Mouse (Mus musculus): ENCODE measurements at regions not wholly inside any gene's neighbourhood (a gene's known extent, or its start where the extent isn't known, plus 50 kb on each side); places are given as distances from the start of the nearest gene placed in this dataset.
"Not testable (repeated sequence)": the region's sequence is repeated elsewhere in the genome, so short reads cannot be mapped to it uniquely, and the experiment has no call there.

DNA sequence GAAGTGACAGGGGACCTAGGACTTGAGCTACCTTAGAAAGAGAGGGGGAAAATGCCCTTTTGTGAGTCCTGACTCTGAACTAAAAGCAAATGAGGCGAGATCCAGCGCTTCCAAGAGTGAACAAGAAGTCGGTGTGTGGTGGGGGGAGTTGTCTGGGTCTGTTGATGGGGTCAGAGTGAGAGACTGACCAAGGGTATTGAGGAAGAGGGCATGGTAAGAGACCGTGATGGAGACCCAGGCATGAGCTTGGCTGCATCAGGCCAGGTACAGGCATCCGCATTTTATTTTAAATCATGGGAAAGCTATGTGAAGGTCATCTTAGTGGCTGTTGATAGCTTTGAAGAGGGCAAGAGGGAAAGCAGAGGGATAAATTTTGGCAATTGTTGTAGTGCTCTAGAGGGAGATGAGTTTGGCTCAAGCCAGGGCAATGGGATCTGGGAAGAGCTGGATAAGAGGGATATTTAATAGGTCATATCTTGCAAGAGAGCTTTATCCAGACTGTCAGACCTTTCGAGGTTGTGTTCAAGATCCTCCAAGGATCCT is 94.7 kb upstream of the Slc38a2 start:
- no peak for ATAC-seq (replicated peaks in 1 of 2; ENCODE audit: insufficient read depth in 1 of 2, low FRiP score in 2 of 2, low TSS enrichment in 1 of 2, low read depth in 1 of 2, poor library complexity in 2 of 2, severe bottlenecking in 2 of 2)

DNA sequence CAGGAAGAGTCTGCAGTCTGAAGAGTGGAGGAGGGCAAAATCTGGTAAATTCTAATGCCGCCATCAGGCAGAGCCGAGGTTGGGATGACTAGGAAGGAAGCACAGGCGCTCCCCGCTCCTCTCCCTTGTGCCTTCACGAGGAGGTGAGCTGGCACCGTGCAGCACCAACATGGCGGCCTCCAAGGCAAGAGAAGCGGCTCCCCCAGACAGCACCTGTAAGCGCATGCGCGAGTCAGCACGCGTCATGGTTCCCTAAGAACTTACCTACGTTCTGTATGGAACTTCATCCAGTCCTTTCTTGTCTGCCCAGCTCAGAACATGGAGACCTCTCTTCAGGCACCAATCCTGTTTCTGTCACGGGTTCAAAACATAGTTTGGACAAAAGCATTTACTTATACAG is 93.7 kb upstream of the Slc38a2 start:
- no peak for ATAC-seq (replicated peaks in 1 of 2; ENCODE audit: insufficient read depth in 1 of 2, low FRiP score in 2 of 2, low TSS enrichment in 1 of 2, low read depth in 1 of 2, poor library complexity in 2 of 2, severe bottlenecking in 2 of 2)

DNA sequence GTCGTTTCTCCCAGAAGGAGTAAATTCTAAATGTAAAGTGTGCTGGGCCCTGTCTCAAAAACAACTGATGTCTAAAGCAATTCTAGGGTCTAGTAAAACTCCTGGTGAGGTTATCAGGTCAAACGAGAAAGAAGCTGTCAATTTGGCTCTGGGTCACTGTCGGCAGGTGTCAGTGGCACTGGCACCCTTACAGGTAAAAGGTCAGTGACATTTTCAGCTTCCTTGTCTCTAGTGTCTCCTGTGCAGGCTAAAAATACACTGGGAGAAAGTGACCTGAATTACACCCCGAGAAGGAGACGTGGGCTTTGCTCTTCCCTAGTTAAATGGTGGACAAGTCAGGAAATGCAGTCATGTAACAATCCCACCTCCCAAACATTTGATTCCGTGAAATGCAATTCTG is 91.8 kb upstream of the Slc38a2 start:
- ATAC-seq (replicated peaks in 1 of 2; ENCODE audit: insufficient read depth in 1 of 2, low FRiP score in 2 of 2, low TSS enrichment in 1 of 2, low read depth in 1 of 2, poor library complexity in 2 of 2, severe bottlenecking in 2 of 2) = no peak

DNA sequence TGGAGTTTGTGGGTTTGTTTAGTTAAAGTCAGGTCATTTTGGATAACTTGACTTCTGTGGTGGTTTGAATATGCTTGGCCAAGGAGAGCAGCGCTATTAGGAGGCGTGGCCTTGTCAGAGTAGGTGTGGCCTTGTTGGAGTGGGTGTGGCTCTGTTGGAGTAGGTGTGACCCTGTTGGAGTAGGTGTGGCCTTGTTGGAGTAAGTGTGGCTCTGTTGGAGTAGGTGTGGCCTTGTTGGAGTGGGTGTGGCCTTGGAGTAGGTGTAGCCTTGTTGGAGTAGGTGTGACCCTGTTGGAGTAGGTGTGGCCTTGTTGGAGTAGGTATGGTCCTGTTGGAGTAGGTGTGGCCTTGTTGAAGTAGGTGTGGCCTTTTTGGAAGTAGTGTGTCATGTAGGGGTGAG is 88.4 kb upstream of the Slc38a2 start:
- not testable (repeated sequence) for ATAC-seq (replicated peaks in 1 of 2; ENCODE audit: insufficient read depth in 1 of 2, low FRiP score in 2 of 2, low TSS enrichment in 1 of 2, low read depth in 1 of 2, poor library complexity in 2 of 2, severe bottlenecking in 2 of 2)

DNA sequence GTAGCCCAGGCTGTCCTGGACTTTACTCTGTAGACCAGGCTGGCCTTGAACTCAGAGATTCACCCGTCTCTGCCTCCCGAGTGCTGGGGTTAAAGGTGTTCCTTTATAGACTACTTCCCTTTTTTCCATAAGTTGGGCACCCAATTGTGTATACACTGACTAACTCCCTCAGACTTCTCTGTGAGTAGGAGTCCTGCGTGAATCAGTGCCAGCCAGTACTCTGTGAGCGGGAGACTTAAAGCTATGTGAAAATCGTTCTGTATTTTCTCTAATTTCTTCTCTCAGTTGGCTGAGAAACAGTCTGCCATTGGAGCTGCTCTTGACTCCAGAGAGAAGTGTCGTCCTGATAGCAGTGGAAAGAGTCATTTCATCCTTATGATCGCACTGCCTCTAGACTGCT is 85.0 kb upstream of the Slc38a2 start:
- ATAC-seq (replicated peaks in 1 of 2; ENCODE audit: insufficient read depth in 1 of 2, low FRiP score in 2 of 2, low TSS enrichment in 1 of 2, low read depth in 1 of 2, poor library complexity in 2 of 2, severe bottlenecking in 2 of 2) = no peak

DNA sequence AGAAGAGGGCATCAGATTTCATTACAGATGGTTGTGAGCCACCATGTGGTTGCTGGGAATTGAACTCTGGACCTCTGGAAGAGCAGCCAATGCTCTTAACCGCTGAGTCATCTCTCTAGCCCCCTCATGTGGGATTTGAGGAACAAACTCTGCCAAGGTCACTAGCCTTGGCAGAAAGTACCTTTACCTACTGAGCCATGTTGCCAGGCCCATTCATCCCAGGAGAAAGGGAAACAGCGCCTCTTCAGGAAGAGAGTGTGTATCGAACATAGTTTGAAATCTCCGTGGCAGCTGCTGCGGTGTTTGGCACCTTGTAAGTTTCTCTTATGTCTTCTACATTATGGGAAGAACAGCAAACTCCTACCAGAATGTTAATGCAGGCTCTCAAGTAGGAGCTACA is 82.0 kb upstream of the Slc38a2 start:
- ATAC-seq (replicated peaks in 1 of 2; ENCODE audit: insufficient read depth in 1 of 2, low FRiP score in 2 of 2, low TSS enrichment in 1 of 2, low read depth in 1 of 2, poor library complexity in 2 of 2, severe bottlenecking in 2 of 2) = no peak

DNA sequence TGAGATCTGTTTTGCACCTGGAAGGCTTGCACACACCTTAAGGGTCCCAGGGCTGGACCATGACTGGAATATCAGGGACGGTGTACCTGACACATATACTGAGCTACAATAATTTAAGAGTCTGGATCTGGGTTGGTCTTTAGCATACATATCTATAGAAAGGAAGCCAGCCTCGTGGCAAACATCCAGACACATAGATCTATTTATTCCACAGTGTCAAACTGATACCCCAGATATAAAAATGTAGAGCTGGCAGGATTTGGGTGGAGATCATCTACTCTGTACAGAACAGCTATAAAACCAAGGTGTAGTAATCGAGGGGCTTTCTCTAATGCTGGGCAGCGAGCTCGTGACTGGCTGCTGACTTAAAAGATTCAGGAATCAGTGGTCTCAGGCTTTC is 81.1 kb upstream of the Slc38a2 start:
- no peak for ATAC-seq (replicated peaks in 1 of 2; ENCODE audit: insufficient read depth in 1 of 2, low FRiP score in 2 of 2, low TSS enrichment in 1 of 2, low read depth in 1 of 2, poor library complexity in 2 of 2, severe bottlenecking in 2 of 2)

DNA sequence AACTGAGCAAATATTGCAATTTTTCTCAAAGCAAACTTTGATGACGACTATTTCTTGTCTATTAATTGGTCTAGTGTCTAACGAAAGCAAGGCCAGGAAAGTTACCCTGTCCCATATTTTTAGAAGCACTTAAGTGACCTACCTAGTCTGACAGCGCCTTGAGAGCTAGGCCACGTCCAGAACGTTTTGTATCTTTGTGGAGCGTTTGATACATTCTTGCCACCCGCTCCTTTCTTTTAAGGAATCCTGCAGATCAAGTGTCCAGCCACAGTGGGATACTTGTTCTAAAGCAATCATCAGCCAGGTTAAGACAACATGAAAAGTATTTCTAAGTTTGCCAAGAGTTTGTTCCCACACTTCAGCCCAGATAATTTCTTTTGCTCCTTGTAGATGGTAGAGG is 79.8 kb upstream of the Slc38a2 start:
- ATAC-seq (replicated peaks in 1 of 2; ENCODE audit: insufficient read depth in 1 of 2, low FRiP score in 2 of 2, low TSS enrichment in 1 of 2, low read depth in 1 of 2, poor library complexity in 2 of 2, severe bottlenecking in 2 of 2) = no peak

DNA sequence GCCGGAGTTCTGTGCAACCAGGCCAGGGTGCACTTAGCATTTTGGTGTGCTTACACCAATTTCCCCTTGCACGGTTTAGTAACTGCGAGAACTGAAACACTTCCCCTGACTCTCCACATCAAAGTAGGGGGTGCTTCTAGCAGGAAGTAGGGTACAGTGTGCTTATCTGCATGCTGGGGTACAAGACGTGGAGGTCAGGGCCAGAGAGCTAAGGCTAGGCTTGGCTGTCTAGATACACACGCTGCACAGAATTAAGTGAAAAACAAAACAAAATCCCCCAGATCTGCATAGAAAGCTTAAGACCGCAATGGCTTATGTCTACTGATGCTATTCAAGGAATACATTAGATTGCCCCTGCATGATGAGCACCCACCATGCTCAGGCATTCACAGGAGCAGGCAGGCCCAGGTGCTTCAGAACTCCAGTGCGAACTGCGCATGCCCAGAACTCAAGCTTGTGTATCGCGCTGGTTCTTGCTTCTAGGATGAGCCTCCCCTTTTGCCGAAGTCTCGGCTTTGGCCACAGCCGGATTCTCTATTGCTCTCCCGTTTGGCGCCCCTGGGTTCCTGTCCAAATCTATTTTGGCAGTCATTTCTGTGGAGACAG is 78.9 kb upstream of the Slc38a2 start:
- ATAC-seq (replicated peaks in 1 of 2; ENCODE audit: insufficient read depth in 1 of 2, low FRiP score in 2 of 2, low TSS enrichment in 1 of 2, low read depth in 1 of 2, poor library complexity in 2 of 2, severe bottlenecking in 2 of 2) = peak; percentile 90 to 94

DNA sequence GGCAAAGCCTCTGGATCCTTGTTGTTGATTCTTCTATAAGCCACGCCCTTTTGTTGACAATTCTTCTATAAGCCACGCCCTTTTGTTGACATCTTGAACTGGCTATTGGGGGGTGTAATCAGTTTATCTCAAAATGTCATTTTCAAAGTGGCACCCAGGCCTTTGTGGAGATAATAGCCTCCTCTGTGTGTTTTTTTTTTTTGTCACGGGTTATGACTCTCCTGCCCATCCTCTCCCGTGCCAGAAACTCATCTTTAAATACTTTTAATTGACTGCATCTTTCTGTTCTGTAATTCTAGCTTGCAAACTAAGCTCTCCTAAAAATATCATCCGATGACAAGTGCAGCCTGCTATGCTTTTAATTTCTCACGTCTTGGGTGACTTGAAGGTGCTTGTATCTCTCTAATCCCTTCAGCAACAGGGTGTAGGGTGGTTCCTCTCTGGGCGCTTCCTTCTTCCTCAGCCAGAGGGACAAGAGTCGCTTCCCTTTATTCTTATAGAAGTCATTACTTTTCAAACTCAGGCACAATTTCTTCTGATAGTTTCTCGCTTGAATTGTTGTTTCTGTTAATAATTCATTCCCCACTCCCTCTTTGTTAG is 77.0 kb upstream of the Slc38a2 start:
- no peak for ATAC-seq (replicated peaks in 1 of 2; ENCODE audit: insufficient read depth in 1 of 2, low FRiP score in 2 of 2, low TSS enrichment in 1 of 2, low read depth in 1 of 2, poor library complexity in 2 of 2, severe bottlenecking in 2 of 2)

DNA sequence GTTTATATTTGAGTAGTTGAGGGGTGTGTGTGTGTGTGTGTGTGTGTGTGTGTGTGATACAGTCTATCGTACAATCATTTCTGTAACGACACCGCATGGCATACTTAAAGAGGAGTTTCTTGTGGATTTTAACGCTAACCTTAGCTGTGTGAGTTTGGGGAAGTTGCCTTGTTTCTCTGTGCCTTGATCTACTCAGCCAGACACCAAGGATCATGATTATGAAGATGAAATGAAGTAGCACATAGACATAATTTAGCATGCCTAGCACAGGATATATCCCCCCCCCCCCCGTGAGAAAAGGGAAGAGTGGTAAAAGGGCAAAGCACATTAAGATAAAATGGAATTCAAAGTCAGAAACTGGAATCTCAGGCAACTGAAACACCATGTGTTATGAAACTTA is 75.6 kb upstream of the Slc38a2 start:
- no peak for ATAC-seq (replicated peaks in 1 of 2; ENCODE audit: insufficient read depth in 1 of 2, low FRiP score in 2 of 2, low TSS enrichment in 1 of 2, low read depth in 1 of 2, poor library complexity in 2 of 2, severe bottlenecking in 2 of 2)

DNA sequence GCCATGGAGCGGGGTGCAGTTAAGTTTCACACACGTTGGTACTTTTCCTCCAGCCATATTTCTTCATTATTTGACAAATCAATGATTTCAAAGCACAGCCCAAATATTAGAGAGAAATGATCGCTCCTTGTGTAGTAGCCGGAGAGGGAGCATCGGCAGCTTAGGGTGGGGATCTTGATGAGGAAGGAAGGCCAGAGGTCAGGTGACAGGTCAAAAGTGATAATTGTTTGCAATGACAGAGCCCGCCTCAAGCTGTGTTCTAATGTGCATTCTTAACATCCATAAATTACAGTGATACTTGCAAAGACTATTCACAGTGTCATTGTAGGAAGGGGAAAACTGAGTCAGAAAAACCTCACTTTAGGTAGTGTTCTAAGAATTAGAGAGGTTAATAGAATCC is 75.1 kb upstream of the Slc38a2 start:
- ATAC-seq (replicated peaks in 1 of 2; ENCODE audit: insufficient read depth in 1 of 2, low FRiP score in 2 of 2, low TSS enrichment in 1 of 2, low read depth in 1 of 2, poor library complexity in 2 of 2, severe bottlenecking in 2 of 2) = no peak

DNA sequence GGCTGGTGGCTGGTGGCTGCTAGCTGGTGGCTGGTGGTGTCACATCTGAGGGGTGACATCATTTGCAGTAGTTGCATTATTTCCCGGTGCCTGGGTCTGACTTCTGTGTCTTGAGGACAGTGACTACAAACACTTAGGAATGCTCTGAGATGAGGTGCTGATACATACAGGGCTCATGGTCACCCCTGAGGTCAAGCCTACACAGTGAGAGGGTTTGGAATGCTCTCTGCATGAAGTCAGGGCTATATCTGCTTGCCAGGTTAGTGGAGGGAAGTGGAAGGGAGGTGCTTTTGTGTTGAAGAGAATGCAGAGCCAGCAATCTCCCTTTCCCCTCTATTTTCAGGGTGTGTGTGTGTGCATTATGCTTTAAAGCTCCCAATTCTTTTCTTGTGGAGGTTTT is 74.1 kb upstream of the Slc38a2 start:
- ATAC-seq (replicated peaks in 1 of 2; ENCODE audit: insufficient read depth in 1 of 2, low FRiP score in 2 of 2, low TSS enrichment in 1 of 2, low read depth in 1 of 2, poor library complexity in 2 of 2, severe bottlenecking in 2 of 2) = no peak

DNA sequence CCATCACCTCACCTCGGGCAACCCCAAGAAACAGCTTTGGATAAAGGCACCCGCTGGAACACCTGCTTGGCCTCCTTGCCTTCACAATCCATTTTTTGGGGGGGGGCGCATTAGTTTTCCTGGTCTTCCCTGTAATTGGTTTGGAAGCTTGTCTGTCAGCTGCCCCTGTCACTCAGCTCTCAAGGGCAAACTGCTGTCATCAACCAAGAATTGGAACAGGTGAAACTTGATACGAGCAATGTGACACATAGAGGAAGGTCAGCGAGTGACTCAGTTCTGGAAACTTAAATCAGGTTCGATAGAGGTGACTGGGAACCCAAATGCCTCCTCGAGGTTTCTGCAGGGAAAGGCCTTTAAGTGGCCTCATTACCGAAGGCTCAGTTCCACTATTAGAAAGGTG is 73.2 kb upstream of the Slc38a2 start:
- ATAC-seq (replicated peaks in 1 of 2; ENCODE audit: insufficient read depth in 1 of 2, low FRiP score in 2 of 2, low TSS enrichment in 1 of 2, low read depth in 1 of 2, poor library complexity in 2 of 2, severe bottlenecking in 2 of 2) = no peak

DNA sequence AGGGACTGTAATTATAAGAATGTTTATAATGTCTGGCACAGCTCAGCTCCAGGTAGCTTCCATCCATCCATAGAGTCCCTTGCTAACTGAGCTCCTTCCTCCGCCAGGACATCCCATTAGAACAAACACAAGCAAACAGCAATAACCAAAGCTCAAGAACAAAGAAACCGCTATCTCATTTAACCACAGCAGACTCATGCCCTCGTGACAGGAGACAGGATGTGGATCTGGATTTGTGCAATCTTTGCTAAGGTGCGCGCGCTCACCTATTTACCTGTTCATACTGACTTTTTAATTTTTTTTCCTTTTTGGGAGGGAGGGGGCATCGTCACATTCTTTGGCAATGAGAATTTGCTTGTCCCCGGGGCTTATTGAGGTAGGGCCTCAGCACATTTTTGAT is 71.3 kb upstream of the Slc38a2 start:
- ATAC-seq (replicated peaks in 1 of 2; ENCODE audit: insufficient read depth in 1 of 2, low FRiP score in 2 of 2, low TSS enrichment in 1 of 2, low read depth in 1 of 2, poor library complexity in 2 of 2, severe bottlenecking in 2 of 2) = no peak

DNA sequence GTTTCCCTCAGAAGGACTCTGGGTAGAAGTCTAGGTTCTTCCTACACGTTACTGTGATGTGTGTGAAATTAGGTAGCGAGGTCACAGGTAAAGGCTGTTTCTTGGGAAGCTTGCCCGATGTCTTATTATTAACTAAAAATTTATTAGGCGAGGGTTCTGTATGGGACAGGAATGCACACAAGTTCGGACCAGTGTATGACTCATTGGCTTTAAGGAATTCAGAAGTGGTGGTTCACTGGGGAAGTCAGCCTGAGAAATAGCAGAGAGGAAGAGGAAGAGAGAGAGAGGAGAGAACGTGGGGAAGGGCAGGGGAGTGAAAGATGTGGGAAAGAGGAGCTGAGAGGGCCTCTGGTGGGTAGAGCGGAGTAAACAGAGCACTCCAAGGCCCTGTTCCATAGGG is 70.8 kb upstream of the Slc38a2 start:
- no peak for ATAC-seq (replicated peaks in 1 of 2; ENCODE audit: insufficient read depth in 1 of 2, low FRiP score in 2 of 2, low TSS enrichment in 1 of 2, low read depth in 1 of 2, poor library complexity in 2 of 2, severe bottlenecking in 2 of 2)

DNA sequence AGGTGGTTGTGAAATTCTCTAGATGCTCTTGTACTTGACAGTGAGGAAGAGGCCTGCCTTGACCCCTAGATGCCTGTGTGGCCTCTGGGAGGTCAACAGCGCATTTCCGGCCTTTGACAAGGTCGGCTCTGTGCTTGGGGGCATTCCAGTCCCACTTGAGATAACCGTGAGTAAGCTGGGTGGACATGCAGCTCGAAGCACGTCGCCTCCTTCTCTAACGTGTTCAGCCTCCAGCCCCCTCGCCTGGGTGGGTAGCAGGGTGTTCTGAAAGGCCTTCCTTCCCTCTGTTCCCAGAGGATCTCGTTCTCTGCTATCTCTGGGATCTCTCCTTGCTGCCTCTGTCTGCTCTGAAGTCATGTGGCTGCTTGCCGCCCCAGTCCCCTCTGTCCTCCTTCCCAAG is 70.2 kb upstream of the Slc38a2 start:
- no peak for ATAC-seq (replicated peaks in 1 of 2; ENCODE audit: insufficient read depth in 1 of 2, low FRiP score in 2 of 2, low TSS enrichment in 1 of 2, low read depth in 1 of 2, poor library complexity in 2 of 2, severe bottlenecking in 2 of 2)

DNA sequence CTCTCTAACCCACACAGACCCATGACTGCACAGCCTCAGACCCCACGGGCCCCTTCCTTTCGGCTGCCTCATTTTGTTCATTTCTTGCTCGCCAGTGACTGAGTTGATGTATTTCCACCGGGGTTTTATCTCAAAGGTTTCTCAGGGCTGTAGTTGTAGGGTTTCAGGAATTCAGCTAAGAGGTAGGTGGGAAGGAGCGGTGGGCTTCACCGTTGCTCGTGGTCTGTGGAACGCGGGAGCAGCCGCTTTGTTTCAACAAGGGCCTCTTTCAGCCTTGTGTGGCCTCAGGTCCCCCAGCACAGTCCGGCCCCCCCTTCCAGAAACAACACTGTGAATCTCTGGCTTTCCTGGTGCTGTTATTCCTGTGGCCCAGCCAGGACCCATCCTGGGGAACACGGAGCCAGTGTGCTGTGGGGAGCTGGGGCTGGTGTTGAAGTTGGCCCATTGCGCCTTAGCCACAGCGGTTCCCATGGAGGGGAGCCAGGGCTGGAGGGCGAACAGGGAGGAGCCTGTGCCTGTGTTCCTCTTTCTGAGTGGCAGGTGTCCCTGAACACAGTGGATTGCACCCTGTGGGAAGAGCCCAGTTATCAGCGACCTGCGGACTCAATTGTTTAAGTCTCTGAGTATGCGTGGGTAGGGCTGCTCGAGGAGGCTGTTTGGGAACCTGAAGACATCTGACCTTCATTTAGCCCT is 68.9 kb upstream of the Slc38a2 start:
- ATAC-seq (replicated peaks in 1 of 2; ENCODE audit: insufficient read depth in 1 of 2, low FRiP score in 2 of 2, low TSS enrichment in 1 of 2, low read depth in 1 of 2, poor library complexity in 2 of 2, severe bottlenecking in 2 of 2) = peak; percentile 93

DNA sequence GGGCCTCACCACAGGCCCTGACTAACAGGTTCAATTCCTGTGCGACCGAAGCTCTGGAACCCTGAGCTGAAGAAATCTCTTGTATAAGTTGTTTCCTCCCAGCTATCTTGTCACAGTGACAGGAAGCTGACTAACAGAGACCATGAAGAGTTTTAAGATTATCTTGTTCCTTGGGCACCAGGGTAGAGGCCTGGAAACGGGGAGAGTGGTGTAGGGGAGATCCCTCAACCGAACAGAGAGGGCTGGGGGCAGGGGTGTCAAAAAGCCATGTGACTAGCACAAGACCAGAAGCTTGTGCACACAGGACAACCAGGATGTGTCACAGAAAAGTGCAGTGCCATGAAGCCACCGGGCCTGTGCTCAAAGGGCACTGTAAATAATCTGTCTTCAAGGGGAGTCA is 67.7 kb upstream of the Slc38a2 start:
- ATAC-seq (replicated peaks in 1 of 2; ENCODE audit: insufficient read depth in 1 of 2, low FRiP score in 2 of 2, low TSS enrichment in 1 of 2, low read depth in 1 of 2, poor library complexity in 2 of 2, severe bottlenecking in 2 of 2) = no peak
